Mouse (Mus musculus) colon, adult 2 months (tissue): ENCODE measurements around the gene Rev3l. TPM values are rescaled to one million over a fixed set of nuclear protein-coding genes. Genes with fewer than 3 reads are reported as not detected.

ENCODE experiments used
- polyA plus RNA-seq: library from polyadenylated mRNA; depleted of rRNA; stranded (reverse); fragments of >200 nt; gene quantifications from 2 replicates; pipeline ENCODE4 v1.2.3, GENCODE M21; 2012; rRNA removed

The Rev3l gene
- polyA plus RNA-seq: 4.9 and 5.9 TPM in 2 replicates

GRCm38 (mm10) chr10:39731736-39732265, at the start of gene Rev3l:
Rev3l (plus strand) TSS chr10:39732118.

GRCm38 (mm10) chr10:39898874-39899371, 167.0 kb downstream of the Rev3l start, which contains the start of gene Mfsd4b4:
Mfsd4b4 (minus strand) TSS chr10:39899238.

Other genes with a start within 250 kb of the Rev3l start
- 37.5 and 39.4 TPM in 2 replicates for gene Traf3ip2, start 119.2 kb upstream of the Rev3l start, polyA plus RNA-seq
- 0.75 and 0.97 TPM in 2 replicates for gene Mfsd4b4, start 167.1 kb downstream of the Rev3l start, polyA plus RNA-seq
- gene Mfsd4b2, start 194.8 kb downstream of the Rev3l start, polyA plus RNA-seq: 0.07 and 0.12 TPM in 2 replicates
- 1.1 and 1.9 TPM in 2 replicates for gene Mfsd4b3, start 228.0 kb downstream of the Rev3l start, polyA plus RNA-seq